Mouse (Mus musculus) stomach, embryonic 15.5 days (tissue): ENCODE measurements around the gene Gm43064. TPM values are rescaled to one million over a fixed set of nuclear protein-coding genes. Genes with fewer than 3 reads are reported as not detected.
"Not testable (repeated sequence)": the region's sequence is repeated elsewhere in the genome, so short reads cannot be mapped to it uniquely, and the experiment has no call there.

Experiments used
- ATAC-seq: fragments of 200-750 bp; cut with Nextera tagmentation; 2 replicates; pipeline ENCODE4 v1.8.0; 2017; ENCODE audit warnings: low read depth, moderate number of reproducible peaks, moderate TSS enrichment; ENCODE audit not compliant: insufficient read depth, low FRiP score
- H3K27ac ChIP-seq: fragments of 300-500 bp; sonication (generic); 2 replicates; pipeline ENCODE4 v1.5.1; 2015; ENCODE audit warnings: mild to moderate bottlenecking, inconsistent platforms
- H3K27me3 ChIP-seq: fragments of 300-500 bp; sonication (generic); replicated peaks from 2 replicates; pipeline ENCODE4 v1.6.1; 2015; ENCODE audit warnings: inconsistent platforms
- H3K36me3 ChIP-seq: fragments of 300-500 bp; sonication (generic); 2 replicates; pipeline ENCODE4 v1.6.1; 2015; ENCODE audit warnings: inconsistent platforms
- H3K4me1 ChIP-seq: fragments of 300-500 bp; sonication (generic); 2 replicates; pipeline ENCODE4 v1.6.1; 2015; ENCODE audit warnings: inconsistent platforms
- H3K4me2 ChIP-seq: fragments of 300-500 bp; sonication (generic); 2 replicates; pipeline ENCODE4 v1.6.1; 2015; ENCODE audit warnings: mild to moderate bottlenecking, inconsistent platforms
- H3K4me3 ChIP-seq: fragments of 300-500 bp; sonication (generic); replicated peaks from 2 replicates; pipeline ENCODE4 v1.5.1; 2015; ENCODE audit warnings: inconsistent platforms
- H3K9ac ChIP-seq: fragments of 300-500 bp; sonication (generic); 2 replicates; pipeline ENCODE4 v1.6.1; 2015; ENCODE audit warnings: inconsistent platforms
- H3K9me3 ChIP-seq: fragments of 300-500 bp; sonication (generic); 2 replicates; pipeline ENCODE4 v1.6.1; 2016; ENCODE audit warnings: inconsistent platforms
- WGBS: fragments of 180-500 bp; shearing (Covaris S2); methylation state at CpG from one replicate; pipeline ENCODE4 v1.1.7; 2015; 5-methylcytosine and 5-hydroxymethylcytosine counted together
- polyA plus RNA-seq: library from polyadenylated mRNA; unstranded; fragments of >200 nt; fragmentation: Nextera tagmentation; extraction: Ambion mirVana; gene quantifications from 2 replicates; pipeline ENCODE4 v1.2.1, GENCODE M21; 2015

Gene Gm43064
- polyA plus RNA-seq, 1 experiment from 2014 or later, result 0.19 TPM

GRCm38 (mm10) chr3:103835951-103836310 is 26.6 kb downstream of the Gm43064 start:
- H3K4me1 ChIP-seq, result no peaks in the 10 kb centered on the region
- H3K4me3 ChIP-seq, result no peak overlapping the region
- H3K27ac ChIP-seq, result no peak overlapping the region
- no peak overlapping the region for H3K4me2 ChIP-seq
- 77% methylated on average over 10 of the region's 10 CpGs for WGBS
- no peaks in the 10 kb centered on the region for H3K36me3 ChIP-seq
- no peaks in the 10 kb centered on the region for H3K9me3 ChIP-seq
- no peak overlapping the region for H3K9ac ChIP-seq
- no peaks in the 10 kb centered on the region for H3K27me3 ChIP-seq
- no peak for ATAC-seq

DNA sequence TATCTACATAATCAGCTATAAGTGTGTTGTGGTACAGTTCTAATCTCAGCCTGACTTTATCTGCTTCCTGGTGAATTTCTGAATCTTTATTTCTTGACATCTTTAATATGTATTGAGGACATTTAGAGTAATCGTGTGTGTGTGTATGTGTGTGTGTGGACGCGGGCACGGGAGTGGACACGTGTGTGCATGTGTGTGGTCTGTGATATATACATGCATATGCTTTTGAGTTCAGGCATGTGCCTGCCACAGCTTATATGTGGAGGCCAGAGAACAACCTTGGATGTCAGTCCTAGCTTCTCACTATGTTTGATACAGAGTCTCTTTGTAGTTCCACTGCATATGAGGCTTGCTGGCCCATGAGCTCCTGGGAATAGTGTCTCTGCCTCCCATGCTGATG is 27.1 kb downstream of the Gm43064 start:
- no peak for ATAC-seq

DNA sequence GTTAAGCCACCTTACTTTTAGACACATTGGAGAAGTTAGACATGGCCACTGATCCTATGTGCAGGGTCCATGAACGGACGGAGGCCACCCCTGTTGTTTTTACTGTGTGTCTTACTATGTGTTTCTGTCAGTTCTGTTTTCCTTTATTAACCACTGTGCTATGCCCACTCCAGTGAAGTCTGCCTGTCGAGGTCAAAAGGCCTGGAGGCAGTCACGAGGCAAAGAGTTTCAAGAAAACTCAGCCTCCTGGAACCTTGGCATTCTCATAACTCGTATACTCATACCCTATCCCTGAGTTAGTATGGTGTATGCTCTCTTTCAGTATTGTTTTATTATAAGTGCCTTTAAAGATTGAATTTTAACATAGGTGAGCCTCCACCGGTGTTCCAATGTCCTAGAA is 30.3 kb downstream of the Gm43064 start:
- Histone ChIP-seq H3K36me3 (no peaks in the 10 kb centered on the region), H3K4me3 (no peak overlapping the region), H3K9ac (no peak overlapping the region), H3K4me1 (no peaks in the 10 kb centered on the region), H3K27me3 (no peaks in the 10 kb centered on the region), H3K27ac (no peak overlapping the region), H3K9me3 (no peaks in the 10 kb centered on the region), H3K4me2 (no peak overlapping the region)
- 92% methylated on average over 6 of the region's 6 CpGs for WGBS
- no peak for ATAC-seq

More for the DNA sequence above, 27.1 kb downstream of the Gm43064 start:
- Histone ChIP-seq H3K4me1 (no peaks in the 10 kb centered on the region), H3K36me3 (no peaks in the 10 kb centered on the region), H3K27ac (no peak overlapping the region), H3K4me3 (no peak overlapping the region), H3K27me3 (no peaks in the 10 kb centered on the region), H3K9ac (no peak overlapping the region), H3K9me3 (no peaks in the 10 kb centered on the region), H3K4me2 (no peak overlapping the region)
- WGBS, result 95% methylated on average over 5 of the region's 5 CpGs

DNA sequence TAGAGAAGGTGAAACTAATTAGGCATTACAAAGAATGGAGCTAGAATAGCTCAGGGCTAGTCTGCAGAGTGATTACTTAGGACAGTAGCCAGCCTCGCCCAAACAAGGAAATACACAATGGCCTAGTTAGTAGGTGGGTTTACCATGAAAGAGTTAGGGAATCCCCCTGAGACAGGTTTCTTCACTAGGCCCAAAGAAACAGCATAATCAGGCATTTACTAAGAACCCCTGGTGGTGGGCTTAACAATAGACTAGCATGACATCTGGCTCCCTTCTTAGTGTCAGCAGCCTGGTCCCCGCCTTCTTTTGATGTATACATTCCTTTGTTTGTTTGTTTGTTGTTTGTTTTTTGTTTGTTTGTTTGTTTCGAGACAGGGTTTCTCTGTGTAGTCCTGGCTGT is 30.8 kb downstream of the Gm43064 start:
- H3K27ac ChIP-seq, H3K4me1 ChIP-seq, ATAC-seq, H3K4me3 ChIP-seq, H3K4me2 ChIP-seq, H3K36me3 ChIP-seq, H3K9ac ChIP-seq, H3K9me3 ChIP-seq, H3K27me3 ChIP-seq: not testable (repeated sequence)
- WGBS, result 83% methylated on average over 3 of the region's 3 CpGs

- H3K27ac ChIP-seq, H3K4me3 ChIP-seq, H3K9me3 ChIP-seq, H3K36me3 ChIP-seq, H3K27me3 ChIP-seq, H3K4me2 ChIP-seq, H3K9ac ChIP-seq, ATAC-seq, H3K4me1 ChIP-seq: not testable (repeated sequence)
- 86% methylated on average over 7 of the region's 7 CpGs for WGBS
These were observed 31.6 kb downstream of the Gm43064 start for GRCm38 (mm10) chr3:103840946-103841345.

DNA sequence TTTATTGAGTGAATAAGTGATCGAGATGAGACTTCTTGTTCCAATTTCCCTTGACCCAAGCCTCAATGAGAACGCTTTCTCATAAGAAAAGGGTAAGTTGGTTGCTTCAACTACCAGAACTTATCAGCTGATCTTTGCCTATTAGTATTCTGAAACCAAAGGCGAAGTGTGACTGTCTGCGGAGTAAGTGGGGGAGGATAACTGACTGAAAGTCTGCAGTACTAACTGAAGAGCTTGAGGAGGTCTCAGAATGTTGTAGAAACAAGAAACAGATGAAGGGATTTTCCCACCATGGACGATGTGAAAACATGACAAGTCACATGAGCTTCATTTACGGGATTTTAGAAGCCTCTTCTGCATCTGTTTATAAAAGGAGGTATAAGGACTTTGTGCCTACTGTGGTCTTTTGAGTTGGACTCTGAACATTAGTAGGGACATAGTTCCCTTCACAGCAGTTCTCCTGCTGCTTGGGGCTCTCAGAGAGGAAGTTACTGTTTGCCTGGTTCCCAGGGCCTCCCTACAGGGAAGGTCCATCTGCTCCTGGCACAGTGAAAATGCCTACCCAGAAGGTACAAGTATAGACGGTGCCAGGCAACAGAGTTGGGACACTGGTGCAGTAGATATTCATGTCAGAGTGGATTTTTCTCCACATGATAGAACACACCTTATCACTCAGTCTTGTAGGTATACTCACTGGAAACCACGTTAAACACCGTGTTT is 41.4 kb downstream of the Gm43064 start:
- H3K4me2 ChIP-seq, result no peak overlapping the region
- 69% methylated on average over 9 of the region's 9 CpGs for WGBS
- H3K9ac ChIP-seq, result no peak overlapping the region
- H3K36me3 ChIP-seq, result no peaks in the 10 kb centered on the region
- no peak overlapping the region for H3K27ac ChIP-seq
- no peaks in the 10 kb centered on the region for H3K9me3 ChIP-seq
- no peaks in the 10 kb centered on the region for H3K27me3 ChIP-seq
- no peak for ATAC-seq
- H3K4me3 ChIP-seq, result no peak overlapping the region
- H3K4me1 ChIP-seq, result no peaks in the 10 kb centered on the region

DNA sequence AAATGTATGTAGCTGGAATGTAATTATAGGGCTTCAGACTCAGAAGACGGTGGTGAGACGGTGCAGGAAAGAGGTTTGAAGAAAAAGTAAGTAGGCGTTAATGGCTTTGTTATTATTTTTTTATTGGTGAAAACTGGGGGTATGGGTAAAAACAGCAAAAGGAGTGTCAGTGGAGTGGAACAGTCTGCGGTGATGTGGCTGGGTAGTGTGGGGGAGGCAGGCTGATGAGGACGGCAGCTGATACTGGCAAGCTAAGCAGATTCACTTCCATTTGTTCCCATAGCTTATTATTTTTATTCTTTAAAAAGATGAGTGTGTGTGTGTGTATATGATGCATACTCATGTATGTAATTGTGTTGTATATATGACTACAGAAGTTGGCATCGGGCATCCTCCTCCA is 42.1 kb downstream of the Gm43064 start:
- no peak overlapping the region for H3K4me3 ChIP-seq
- H3K36me3 ChIP-seq, result no peaks in the 10 kb centered on the region
- H3K4me2 ChIP-seq, result no peak overlapping the region
- no peaks in the 10 kb centered on the region for H3K9me3 ChIP-seq
- H3K9ac ChIP-seq, result no peak overlapping the region
- no peaks in the 10 kb centered on the region for H3K4me1 ChIP-seq
- no peak overlapping the region for H3K27ac ChIP-seq
- no peak for ATAC-seq
- WGBS, result 89% methylated on average over 6 of the region's 6 CpGs
- H3K27me3 ChIP-seq, result no peaks in the 10 kb centered on the region

- no peak for ATAC-seq
- Histone ChIP-seq H3K4me1 (no peaks in the 10 kb centered on the region), H3K27me3 (no peaks in the 10 kb centered on the region), H3K27ac (no peak overlapping the region), H3K9me3 (no peaks in the 10 kb centered on the region), H3K36me3 (no peaks in the 10 kb centered on the region), H3K4me2 (no peak overlapping the region), H3K4me3 (no peak overlapping the region), H3K9ac (no peak overlapping the region)
- WGBS, result 83% methylated on average over 8 of the region's 8 CpGs
These were observed 42.5 kb downstream of the Gm43064 start for GRCm38 (mm10) chr3:103851882-103852281.

DNA sequence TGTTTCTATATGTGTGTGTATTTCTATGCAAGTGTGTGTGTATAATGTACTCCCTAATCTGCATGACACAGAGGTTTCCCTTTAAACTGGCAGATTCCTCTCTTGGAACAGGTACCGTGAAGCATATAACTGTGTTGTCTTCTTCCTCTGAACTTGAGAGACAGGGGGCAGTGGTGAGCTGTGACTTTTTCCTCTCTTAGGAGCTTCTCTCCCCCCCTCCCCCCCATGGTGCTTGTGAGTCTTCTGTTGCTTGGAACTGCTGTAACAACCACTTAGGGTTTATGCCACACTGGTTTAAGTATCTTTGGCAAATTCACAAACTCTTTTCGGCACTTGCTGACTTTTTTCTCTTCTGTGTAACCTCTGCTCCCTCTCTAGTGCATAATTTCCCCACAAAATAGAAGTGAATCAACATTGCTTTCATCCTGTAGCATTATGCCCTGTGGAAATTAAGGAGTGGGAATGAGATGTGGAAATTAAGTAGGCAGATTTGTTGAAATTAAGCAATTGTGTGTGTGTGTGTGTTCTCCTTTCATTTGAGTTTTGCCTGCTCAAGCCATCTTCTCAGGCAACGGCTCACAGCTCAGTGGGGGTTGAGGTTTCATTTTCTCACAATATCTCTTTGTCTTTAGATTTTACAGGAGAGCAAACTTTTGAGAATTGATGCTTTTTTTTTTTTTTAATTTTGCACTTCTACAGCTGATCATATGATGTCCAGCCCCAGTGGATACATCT is 43.4 kb downstream of the Gm43064 start:
- H3K9me3 ChIP-seq, result no peaks in the 10 kb centered on the region
- 72% methylated on average over 3 of the region's 3 CpGs for WGBS
- no peak for ATAC-seq
- no peak overlapping the region for H3K4me3 ChIP-seq
- H3K9ac ChIP-seq, result no peak overlapping the region
- H3K27ac ChIP-seq, result no peak overlapping the region
- H3K4me2 ChIP-seq, result no peak overlapping the region
- H3K27me3 ChIP-seq, result no peaks in the 10 kb centered on the region
- H3K36me3 ChIP-seq, result no peaks in the 10 kb centered on the region
- no peaks in the 10 kb centered on the region for H3K4me1 ChIP-seq

- H3K4me3 ChIP-seq, result no peak overlapping the region
- 65% methylated on average over 8 of the region's 8 CpGs for WGBS
- H3K4me2 ChIP-seq, result no peak overlapping the region
- H3K27me3 ChIP-seq, result no peaks in the 10 kb centered on the region
- no peak overlapping the region for H3K27ac ChIP-seq
- H3K36me3 ChIP-seq, result no peaks in the 10 kb centered on the region
- H3K9ac ChIP-seq, result no peak overlapping the region
- H3K9me3 ChIP-seq, result no peaks in the 10 kb centered on the region
- no peak for ATAC-seq
- no peaks in the 10 kb centered on the region for H3K4me1 ChIP-seq
These were observed 44.4 kb downstream of the Gm43064 start for GRCm38 (mm10) chr3:103853804-103854203.

DNA sequence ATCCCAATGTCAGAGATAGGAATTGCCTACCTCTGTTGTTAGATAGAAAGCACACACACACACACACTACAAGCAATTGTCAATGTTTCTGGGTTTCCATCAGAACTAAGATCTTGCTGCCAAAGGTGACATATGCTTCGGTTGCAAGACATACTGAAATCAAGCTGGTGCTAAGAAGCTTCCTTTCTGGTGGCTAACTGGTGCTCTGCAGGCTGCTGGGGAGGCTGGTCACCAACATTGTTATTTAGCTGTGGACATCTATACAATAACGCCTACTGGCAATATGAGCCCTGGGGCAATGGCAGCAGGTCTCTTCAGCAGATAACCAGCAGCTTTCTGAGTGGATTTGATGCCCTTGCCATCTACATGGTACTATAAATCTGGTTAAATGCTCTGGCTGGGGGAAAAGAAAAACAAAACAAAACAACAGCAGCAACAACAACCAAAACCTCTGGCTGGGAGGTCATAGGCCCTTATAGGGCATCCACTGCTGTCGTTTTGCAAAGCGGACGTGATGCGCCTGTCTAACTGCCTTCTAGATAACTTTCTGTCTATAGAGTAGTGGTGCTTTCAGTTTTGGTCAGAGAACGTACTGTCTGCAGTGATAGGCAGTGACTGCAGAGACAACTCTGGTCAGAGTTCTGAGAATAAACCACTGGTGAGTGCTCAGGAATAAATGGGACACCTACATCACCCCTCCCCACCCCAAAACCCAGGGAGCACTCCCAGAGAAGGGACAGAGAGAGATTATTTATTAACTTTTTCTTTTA is 47.8 kb downstream of the Gm43064 start:
- no peaks in the 10 kb centered on the region for H3K9me3 ChIP-seq
- no peaks in the 10 kb centered on the region for H3K27me3 ChIP-seq
- no peak overlapping the region for H3K4me2 ChIP-seq
- no peak overlapping the region for H3K9ac ChIP-seq
- no peaks in the 10 kb centered on the region for H3K4me1 ChIP-seq
- 85% methylated on average over 7 of the region's 7 CpGs for WGBS
- H3K36me3 ChIP-seq, result no peaks in the 10 kb centered on the region
- H3K27ac ChIP-seq, result no peak overlapping the region
- no peak overlapping the region for H3K4me3 ChIP-seq
- ATAC-seq, result no peak

DNA sequence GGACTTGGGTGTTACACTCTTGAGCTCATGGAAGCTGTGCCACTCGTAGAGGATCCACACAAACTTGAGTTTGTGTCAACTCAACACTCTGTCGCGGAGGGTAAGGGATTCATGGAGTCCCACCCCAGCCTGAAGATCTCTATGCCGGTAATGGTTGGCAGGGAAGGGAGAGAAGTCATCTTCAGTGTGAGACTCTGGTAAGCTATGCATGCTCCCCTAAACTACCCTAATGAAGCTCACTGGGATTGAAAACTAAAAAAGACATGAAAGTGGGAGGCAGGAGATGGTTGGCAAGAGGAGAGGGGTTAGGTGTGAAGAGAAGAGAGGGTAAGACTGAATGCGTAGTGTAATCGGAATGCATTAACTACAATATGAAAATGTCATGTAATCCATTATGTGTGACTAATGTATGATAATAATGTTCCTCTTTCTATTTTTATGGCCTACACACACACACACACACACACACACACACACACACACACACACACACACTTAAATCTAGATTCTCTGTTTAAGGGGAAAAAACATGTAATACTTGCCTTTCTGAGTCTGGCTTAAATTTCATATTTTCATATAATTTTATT is 48.7 kb downstream of the Gm43064 start:
- WGBS, result 91% methylated on average over 6 of the region's 6 CpGs
- Histone ChIP-seq H3K27ac (no peak overlapping the region), H3K9me3 (no peaks in the 10 kb centered on the region), H3K36me3 (no peaks in the 10 kb centered on the region), H3K4me1 (no peaks in the 10 kb centered on the region), H3K4me2 (no peak overlapping the region), H3K27me3 (no peaks in the 10 kb centered on the region), H3K4me3 (no peak overlapping the region), H3K9ac (no peak overlapping the region)
- no peak for ATAC-seq
